Mouse (Mus musculus) forebrain, embryonic 14.5 days (tissue): Measurements from ENCODE around the gene Efr3b. TPM values are rescaled to one million over a fixed set of nuclear protein-coding genes. Genes with fewer than 3 reads are reported as not detected.

ENCODE experiments used
- ATAC-seq: fragments of 200-750 bp; cut with Nextera tagmentation; 2 replicates; pipeline ENCODE4 v1.8.0; 2017; ENCODE audit warnings: mild to moderate bottlenecking, moderate library complexity
- DNase-seq: peaks from one replicate; pipeline ENCODE4 v3.0.0-alpha.2; 2015; ENCODE audit warnings: low spot score
- H3K27ac ChIP-seq: fragments of 300-500 bp; sonication (generic); 2 replicates; pipeline ENCODE4 v1.5.1; 2014; ENCODE audit warnings: low read depth, mild to moderate bottlenecking, control low read depth, low read length, moderate library complexity
- H3K27me3 ChIP-seq: fragments of 300-500 bp; sonication (generic); replicated peaks from 2 replicates; pipeline ENCODE4 v1.6.1; 2014; ENCODE audit warnings: low read length, control low read depth, mixed read lengths; ENCODE audit not compliant: control insufficient read depth, insufficient read depth
- H3K36me3 ChIP-seq: fragments of 300-500 bp; sonication (generic); 2 replicates; pipeline ENCODE4 v1.6.1; 2014; ENCODE audit warnings: low read length, control low read depth; ENCODE audit not compliant: control insufficient read depth, insufficient read depth
- H3K4me1 ChIP-seq: fragments of 300-500 bp; sonication (generic); 2 replicates; pipeline ENCODE4 v1.6.1; 2014; ENCODE audit warnings: antibody characterized with exemption, low read length, control low read depth; ENCODE audit not compliant: control insufficient read depth, insufficient read depth
- H3K4me2 ChIP-seq: fragments of 300-500 bp; sonication (generic); 2 replicates; pipeline ENCODE4 v1.6.1; 2014; ENCODE audit warnings: mild to moderate bottlenecking, control low read depth, low read length
- H3K4me3 ChIP-seq: fragments of 300-500 bp; sonication (generic); 2 replicates; pipeline ENCODE4 v1.5.1; 2014; ENCODE audit warnings: low read depth, low read length, control low read depth
- H3K9ac ChIP-seq: fragments of 300-500 bp; sonication (generic); 2 replicates; pipeline ENCODE4 v1.6.1; 2014; ENCODE audit warnings: mild to moderate bottlenecking, low read length, control low read depth, moderate library complexity
- H3K9me3 ChIP-seq: fragments of 300-500 bp; sonication (generic); replicated peaks from 2 replicates; pipeline ENCODE4 v1.6.1; 2016; ENCODE audit warnings: low read length, control low read depth, mixed read lengths; ENCODE audit not compliant: control insufficient read depth
- WGBS: fragments of 180-500 bp; shearing (Covaris S2); extraction: QIAGEN DNeasy Blood & Tissue Kit; methylation state at CpG from one replicate; pipeline ENCODE4 v1.1.7; 2014; 5-methylcytosine and 5-hydroxymethylcytosine counted together
- polyA plus RNA-seq: library from polyadenylated mRNA; unstranded; fragments of >200 nt; fragmentation: Nextera tagmentation; extraction: Ambion mirVana; gene quantifications from 2 replicates; pipeline ENCODE4 v1.2.1, GENCODE M21; 2014

The Efr3b gene
- polyA plus RNA-seq, 1 experiment from 2014 or later: 16.9 TPM

DNA sequence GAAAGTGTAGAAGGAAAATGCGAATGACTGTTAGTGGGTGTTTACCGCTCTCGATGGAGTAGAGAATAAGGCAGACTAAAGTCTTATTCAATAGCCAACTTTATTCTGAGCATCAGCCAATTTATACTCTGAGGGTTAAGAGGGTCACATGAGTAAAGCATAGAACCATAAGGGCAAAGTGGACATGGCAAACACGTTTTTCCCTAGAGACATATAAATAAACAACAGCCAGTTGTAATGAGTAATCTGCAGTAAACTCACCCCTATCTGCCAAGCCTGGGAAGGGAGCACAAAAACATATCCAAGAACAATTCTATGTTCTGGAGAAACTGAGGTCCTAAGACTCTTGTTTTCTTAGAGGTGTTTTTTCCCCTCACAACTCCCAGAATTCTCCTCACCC, 29.8 kb upstream of the Efr3b start:
- H3K9ac ChIP-seq: no peak overlapping the region
- 82% methylated on average over 4 of the region's 4 CpGs for WGBS
- no peaks in the 10 kb centered on the region for H3K9me3 ChIP-seq
- no peak overlapping the region for H3K4me2 ChIP-seq
- no peak overlapping the region for H3K27ac ChIP-seq
- no peaks in the 10 kb centered on the region for H3K27me3 ChIP-seq
- H3K36me3 ChIP-seq: no peaks in the 10 kb centered on the region
- no peak for ATAC-seq
- no peaks in the 10 kb centered on the region for H3K4me1 ChIP-seq
- DNase-seq: no peak
- no peak overlapping the region for H3K4me3 ChIP-seq

DNA sequence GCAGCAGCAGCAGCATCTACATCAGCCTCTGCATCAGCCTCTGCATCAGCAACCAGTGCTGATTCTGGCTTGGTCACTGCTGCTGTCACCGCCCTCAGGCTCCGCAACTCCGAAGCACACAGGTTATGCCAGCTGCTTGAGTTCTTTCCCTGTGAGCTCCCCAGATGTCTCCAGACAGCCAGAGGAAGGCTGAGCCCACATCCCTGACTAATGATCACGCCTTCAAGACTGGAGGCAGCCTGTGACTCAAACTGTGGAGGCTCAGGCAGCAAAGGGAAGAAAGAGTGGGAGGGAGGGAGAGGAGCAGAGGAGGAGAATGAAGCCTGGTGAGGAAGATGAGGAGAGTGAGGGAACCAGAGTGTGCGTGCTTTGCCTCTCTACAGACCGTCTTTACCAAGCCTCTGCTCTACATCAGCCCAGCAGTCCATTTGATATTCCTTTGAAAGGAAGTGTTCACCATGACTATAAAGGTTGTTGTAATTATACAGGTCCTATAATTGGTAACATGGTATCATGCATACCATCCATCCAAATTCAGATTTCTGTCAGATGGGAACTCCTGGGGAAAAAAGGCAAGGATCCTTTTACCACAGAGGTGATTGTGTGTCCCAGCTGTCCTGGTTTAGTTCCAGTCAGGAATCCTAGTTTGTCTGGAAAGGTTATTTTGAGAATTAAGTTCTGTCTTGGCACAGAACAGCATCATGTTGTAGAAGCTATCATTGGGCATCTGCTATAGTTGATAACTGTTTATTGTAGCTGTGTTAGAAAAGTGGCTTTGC, 28.2 kb upstream of the Efr3b start:
- DNase-seq (no peak), ATAC-seq (no peak)
- H3K4me2 ChIP-seq: no peak overlapping the region
- WGBS: 77% methylated on average over 6 of the region's 6 CpGs
- no peaks in the 10 kb centered on the region for H3K4me1 ChIP-seq
- no peak overlapping the region for H3K27ac ChIP-seq
- peak overlapping the region; percentile 13; the same call in 1 of the 2 replicates for H3K9ac ChIP-seq
- H3K36me3 ChIP-seq: no peaks in the 10 kb centered on the region
- no peak overlapping the region for H3K4me3 ChIP-seq
- H3K27me3 ChIP-seq: no peaks in the 10 kb centered on the region
- no peaks in the 10 kb centered on the region for H3K9me3 ChIP-seq

- Histone ChIP-seq H3K36me3 (no peaks in the 10 kb centered on the region), H3K27me3 (no peaks in the 10 kb centered on the region), H3K4me2 (no peak overlapping the region), H3K4me3 (no peak overlapping the region), H3K9ac (no peak overlapping the region), H3K27ac (no peak overlapping the region), H3K9me3 (no peaks in the 10 kb centered on the region), H3K4me1 (no peaks in the 10 kb centered on the region)
- 83% methylated on average over 8 of the region's 8 CpGs for WGBS
- no peak for ATAC-seq
- DNase-seq: no peak
These were observed 27.2 kb upstream of the Efr3b start for GRCm38 (mm10) chr12:4065944-4066343.

DNA sequence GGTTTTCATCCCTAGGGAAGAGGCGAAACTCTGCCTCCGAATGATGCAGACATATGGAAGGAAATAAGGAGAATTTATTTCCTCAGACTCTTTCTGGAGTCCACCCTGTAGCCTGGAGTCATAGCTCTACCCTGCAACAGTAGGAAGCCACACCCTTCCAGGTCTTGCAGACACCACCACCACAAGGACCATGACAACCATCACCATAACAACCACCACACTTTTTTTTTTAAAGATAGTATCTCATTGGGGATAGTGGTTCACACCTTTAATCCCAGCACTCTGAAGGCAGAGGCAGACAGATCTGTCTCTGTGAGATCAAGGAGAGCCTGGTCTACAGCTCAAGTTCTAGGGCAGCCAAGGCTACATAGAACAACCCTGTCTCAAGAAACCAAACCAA, 26.8 kb upstream of the Efr3b start:
- no peak overlapping the region for H3K9ac ChIP-seq
- no peaks in the 10 kb centered on the region for H3K9me3 ChIP-seq
- H3K4me3 ChIP-seq: no peak overlapping the region
- H3K4me1 ChIP-seq: no peaks in the 10 kb centered on the region
- ATAC-seq: no peak
- no peaks in the 10 kb centered on the region for H3K36me3 ChIP-seq
- H3K4me2 ChIP-seq: no peak overlapping the region
- H3K27ac ChIP-seq: no peak overlapping the region
- 93% methylated on average over 2 of the region's 2 CpGs for WGBS
- no peaks in the 10 kb centered on the region for H3K27me3 ChIP-seq
- DNase-seq: no peak

DNA sequence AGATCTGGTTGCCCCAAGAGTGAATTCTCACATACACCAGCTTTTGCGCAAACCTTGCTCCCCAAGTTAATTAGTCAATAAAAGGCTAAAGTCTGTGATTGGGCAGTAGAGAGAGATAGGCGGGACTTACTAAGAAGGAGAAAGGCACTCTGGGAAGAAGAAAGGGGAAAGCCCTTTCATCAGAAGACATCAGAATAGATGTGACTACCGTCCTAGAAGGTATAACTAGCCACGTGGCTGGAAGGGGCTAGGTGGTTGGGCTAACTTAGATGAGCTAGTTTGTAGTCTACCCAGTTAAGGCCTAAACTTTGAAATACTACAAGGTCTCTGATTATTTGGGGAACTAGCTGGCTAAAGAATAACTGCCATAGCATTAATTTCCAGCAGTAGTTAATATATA, 21.0 kb upstream of the Efr3b start:
- no peak for ATAC-seq

GRCm38 (mm10) chr12:4058321-4058720, 19.6 kb upstream of the Efr3b start:
- no peak for ATAC-seq
- H3K9ac ChIP-seq: no peak overlapping the region
- no peaks in the 10 kb centered on the region for H3K9me3 ChIP-seq
- no peak overlapping the region for H3K4me3 ChIP-seq
- no peak overlapping the region for H3K27ac ChIP-seq
- no peaks in the 10 kb centered on the region for H3K27me3 ChIP-seq
- H3K4me2 ChIP-seq: no peak overlapping the region
- no peak for DNase-seq
- no peaks in the 10 kb centered on the region for H3K36me3 ChIP-seq
- 85% methylated on average over 9 of the region's 9 CpGs for WGBS
- H3K4me1 ChIP-seq: no peaks in the 10 kb centered on the region

More for the DNA sequence above, 21.0 kb upstream of the Efr3b start:
- Histone ChIP-seq H3K9ac (no peak overlapping the region), H3K36me3 (no peaks in the 10 kb centered on the region), H3K4me3 (no peak overlapping the region), H3K4me1 (no peaks in the 10 kb centered on the region), H3K4me2 (no peak overlapping the region), H3K9me3 (no peaks in the 10 kb centered on the region), H3K27ac (no peak overlapping the region), H3K27me3 (no peaks in the 10 kb centered on the region)
- DNase-seq: no peak
- 87% methylated on average over 4 of the region's 4 CpGs for WGBS

GRCm38 (mm10) chr12:4054845-4055244, 16.1 kb upstream of the Efr3b start:
- Histone ChIP-seq H3K4me2 (no peak overlapping the region), H3K9me3 (no peaks in the 10 kb centered on the region)
- 40% methylated on average over 4 of the region's 4 CpGs for WGBS

GRCm38 (mm10) chr12:4053643-4054042, 14.9 kb upstream of the Efr3b start:
- no peak for ATAC-seq
- Histone ChIP-seq H3K4me2 (no peak overlapping the region), H3K36me3 (no peaks in the 10 kb centered on the region), H3K4me3 (no peak overlapping the region), H3K9ac (no peak overlapping the region), H3K9me3 (no peaks in the 10 kb centered on the region), H3K4me1 (no peaks in the 10 kb centered on the region), H3K27me3 (no peaks in the 10 kb centered on the region), H3K27ac (no peak overlapping the region)
- 92% methylated on average over 3 of the region's 3 CpGs for WGBS
- DNase-seq: no peak

More at GRCm38 (mm10) chr12:4054845-4055244, 16.1 kb upstream of the Efr3b start:
- no peak overlapping the region for H3K9ac ChIP-seq
- ATAC-seq (no peak), DNase-seq (no peak)
- H3K27ac ChIP-seq: no peak overlapping the region
- H3K4me1 ChIP-seq: no peaks in the 10 kb centered on the region
- no peaks in the 10 kb centered on the region for H3K27me3 ChIP-seq
- H3K36me3 ChIP-seq: no peaks in the 10 kb centered on the region
- no peak overlapping the region for H3K4me3 ChIP-seq

GRCm38 (mm10) chr12:4050861-4051425, 12.2 kb upstream of the Efr3b start:
- Histone ChIP-seq H3K4me3 (no peak overlapping the region), H3K9me3 (no peaks in the 10 kb centered on the region), H3K9ac (no peak overlapping the region), H3K27ac (no peak overlapping the region), H3K27me3 (no peaks in the 10 kb centered on the region), H3K4me2 (no peak overlapping the region), H3K36me3 (no peaks in the 10 kb centered on the region), H3K4me1 (no peaks in the 10 kb centered on the region)
- WGBS: 43% methylated on average over 9 of the region's 9 CpGs
- no peak for ATAC-seq
- peak; percentile 16 for DNase-seq
